Mouse (Mus musculus): ENCODE measurements at regions not wholly inside any gene's neighbourhood (a gene's known extent, or its start where the extent isn't known, plus 50 kb on each side); places are given as distances from the start of the nearest gene placed in this dataset.
A peak's percentile ranks its signal among the peaks of the same experiment; 100 is the strongest.

- DNase-seq = no peak
Measured at GRCm38 (mm10) chr2:134126988-134127387, 427.2 kb downstream of the Hao1 start.

DNA sequence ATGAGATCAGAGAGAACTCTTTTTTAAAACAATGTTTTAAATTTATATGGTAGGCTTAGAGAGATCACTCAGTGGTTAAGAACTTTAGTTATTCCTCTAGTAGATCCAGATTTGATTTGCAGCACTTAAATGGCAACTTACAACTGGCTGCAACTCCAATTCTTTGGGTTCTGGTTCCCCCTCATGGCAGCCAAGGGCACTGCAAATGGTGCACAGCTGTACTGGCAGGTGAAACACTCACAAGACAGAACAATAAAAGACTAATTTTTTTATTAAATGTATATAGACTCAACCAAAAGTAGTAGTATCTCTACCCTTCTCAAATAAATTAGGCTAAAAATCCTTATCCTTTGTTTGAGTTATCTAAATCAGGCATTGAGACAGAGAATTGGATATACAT, 446.9 kb downstream of the Hao1 start:
- no peak for DNase-seq

GRCm38 (mm10) chr2:134088374-134088773, 465.8 kb downstream of the Hao1 start:
- no peak for DNase-seq

- DNase-seq = no peak
Measured at GRCm38 (mm10) chr2:134080148-134080547, 474.0 kb downstream of the Hao1 start.

DNA sequence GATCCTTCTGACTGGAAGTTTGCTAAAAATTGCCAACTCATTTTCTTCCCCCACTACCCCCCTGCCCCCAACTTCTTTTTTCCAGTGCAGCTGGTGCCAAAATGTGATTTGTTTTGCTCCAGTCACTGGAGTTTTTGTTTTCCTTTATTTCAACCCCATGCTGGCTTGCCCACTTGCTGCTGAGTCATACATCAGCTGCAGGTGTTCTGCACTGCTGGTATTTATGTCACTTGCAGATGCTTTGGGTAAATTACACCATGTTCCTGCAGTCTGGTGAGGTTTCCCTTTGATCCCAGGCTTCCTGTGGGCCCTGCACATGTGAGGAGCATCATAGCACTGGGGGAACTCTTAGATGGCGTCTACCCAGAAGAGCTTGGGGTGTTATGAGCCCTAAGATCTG, 476.2 kb downstream of the Hao1 start:
- DNase-seq = no peak

DNA sequence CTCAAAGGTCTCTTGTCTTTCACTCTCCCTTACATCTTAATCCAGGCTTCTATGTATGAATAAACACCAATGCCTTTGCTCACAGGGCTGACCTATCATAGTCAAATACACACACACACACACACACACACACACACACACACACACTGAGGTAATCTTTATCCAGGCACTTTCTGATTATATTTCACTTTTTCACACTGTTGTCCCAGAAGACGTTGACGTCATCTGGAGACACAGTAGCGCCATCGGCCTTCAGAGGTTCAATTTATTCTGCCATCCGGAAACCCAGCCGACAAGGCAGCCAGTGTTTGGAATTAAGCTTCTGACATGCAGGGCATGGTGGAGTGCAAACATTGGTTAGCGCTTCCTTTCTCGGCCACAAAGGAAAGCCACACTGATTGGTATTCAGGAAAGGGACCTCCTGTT, 486.2 kb downstream of the Hao1 start:
- no peak for DNase-seq

- no peak for DNase-seq
Measured at GRCm38 (mm10) chr2:134067404-134067803, 486.8 kb downstream of the Hao1 start.

- DNase-seq = no peak
Measured at GRCm38 (mm10) chr2:134059916-134060618, 494.1 kb downstream of the Hao1 start.

- DNase-seq = no peak
Measured at GRCm38 (mm10) chr2:134036359-134036874, 484.5 kb downstream of the Bmp2 start.

DNA sequence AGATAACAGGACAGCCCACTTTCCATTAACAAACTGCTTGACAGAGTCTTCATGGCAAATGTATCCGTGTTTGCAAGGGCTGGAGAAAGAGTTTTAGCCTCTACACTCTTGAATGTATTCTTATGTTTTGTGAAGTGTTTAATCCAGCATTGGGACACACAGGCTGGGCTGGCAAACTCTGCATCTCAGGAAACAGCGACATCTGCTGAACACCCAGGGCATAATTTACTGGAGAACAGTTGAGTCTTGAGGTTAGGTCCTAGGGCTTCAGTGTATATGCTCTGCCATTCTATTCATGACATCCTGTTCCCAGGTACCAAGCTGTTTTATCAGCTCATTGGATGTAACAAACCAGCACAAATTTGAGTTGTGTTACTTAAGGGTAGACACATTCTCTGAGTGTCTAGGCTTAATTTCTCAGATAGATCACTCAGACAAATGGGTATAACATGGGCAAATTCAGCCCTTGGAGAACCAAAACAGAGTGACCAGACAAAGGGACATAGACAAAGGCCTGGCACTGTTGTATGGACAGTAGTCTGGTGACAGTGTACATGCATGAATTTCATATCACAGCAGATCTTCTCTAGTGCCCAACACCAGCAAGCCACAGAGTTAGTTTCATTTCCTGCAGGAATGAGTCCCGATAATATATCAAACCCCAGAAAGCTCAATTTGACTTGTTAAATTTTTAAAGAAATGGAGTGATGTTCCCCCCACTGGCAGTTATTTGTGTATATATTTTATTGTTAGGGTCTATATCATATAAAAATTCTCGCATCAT, 477.9 kb downstream of the Bmp2 start:
- peak; percentile 5 for DNase-seq

DNA sequence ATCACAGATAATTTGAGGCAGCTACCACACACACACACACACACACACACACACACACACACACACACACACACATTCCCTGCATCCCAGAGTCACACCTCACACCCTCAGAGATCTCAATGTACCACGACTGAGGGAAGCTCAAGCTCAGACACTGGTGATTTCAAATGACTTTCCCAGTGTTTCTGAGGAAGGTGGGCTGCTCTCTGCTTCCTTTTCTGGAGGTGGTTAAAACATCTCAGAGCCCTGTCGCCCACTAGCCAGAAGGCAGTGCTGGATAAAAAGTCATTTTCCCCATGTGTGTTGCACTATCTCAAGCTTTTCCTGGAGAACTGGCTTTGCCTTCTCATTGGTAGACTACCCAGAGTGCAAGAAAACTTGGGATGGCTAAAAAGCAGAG, 477.2 kb downstream of the Bmp2 start:
- no peak for DNase-seq

GRCm38 (mm10) chr2:134017109-134017508, 465.1 kb downstream of the Bmp2 start:
- no peak for DNase-seq

- no peak for DNase-seq
Measured at GRCm38 (mm10) chr2:134003146-134003545, 451.2 kb downstream of the Bmp2 start.

DNA sequence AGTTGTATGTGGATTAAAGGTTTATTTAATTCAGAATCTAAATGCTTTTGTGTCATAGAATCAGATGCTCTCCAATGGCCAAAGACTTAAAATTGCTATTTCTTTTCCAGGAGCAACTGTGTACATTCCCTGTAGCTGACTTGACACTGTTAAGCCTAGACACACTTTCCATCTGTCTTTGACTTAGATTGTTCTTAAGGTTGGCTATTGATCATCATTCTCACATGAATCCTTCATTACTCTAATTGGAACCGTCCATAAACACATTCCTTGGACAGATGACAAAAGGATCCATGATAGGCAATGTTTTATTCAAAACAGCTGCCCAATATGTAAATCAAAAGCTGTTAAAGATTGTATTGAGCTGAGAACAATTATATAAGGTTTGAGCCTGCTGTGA, 442.8 kb downstream of the Bmp2 start:
- no peak for DNase-seq

- no peak for DNase-seq
Measured at GRCm38 (mm10) chr2:133994337-133994736, 442.4 kb downstream of the Bmp2 start.

DNA sequence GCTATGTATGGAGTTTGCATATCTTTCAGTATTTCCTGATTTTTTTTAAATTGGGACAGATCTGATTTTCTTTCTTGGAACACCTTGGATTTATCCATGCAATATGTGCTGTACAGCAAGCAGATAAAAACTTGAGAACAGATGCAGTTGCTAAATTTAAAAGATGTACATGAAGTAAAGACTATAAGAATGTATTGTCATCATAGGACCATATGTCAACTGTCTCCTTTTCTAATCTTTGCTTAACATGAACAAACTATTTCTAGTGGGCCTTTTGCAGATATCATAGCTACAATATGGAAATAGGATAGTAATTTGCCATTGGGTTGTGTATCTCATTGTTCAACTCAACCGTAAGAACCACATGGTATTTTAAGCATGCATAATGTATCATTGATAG, 435.7 kb downstream of the Bmp2 start:
- no peak for DNase-seq
